Mouse (Mus musculus) adrenal gland, adult 18-20 months (tissue): Measurements from ENCODE around the gene Slc39a11. TPM values are rescaled to one million over a fixed set of nuclear protein-coding genes. Genes with fewer than 3 reads are reported as not detected.
A peak's percentile ranks its signal among the peaks of the same experiment; 100 is the strongest.

Experiments
- DNase-seq, 2 experiments: peaks; one replicate each; pipeline ENCODE4 v3.0.0; 2021 to 2022; ENCODE audit warnings: low spot score in 2 of 2
- total RNA-seq, 2 experiments: library from RNA; stranded (reverse); gene quantifications; 1 replicate in 1 of 2; 2 replicates in 1 of 2; pipeline ENCODE4 v1.2.3; 2021

Gene Slc39a11
- total RNA-seq, 2 experiments from 2014 or later = 23.1 to 29.1 TPM

DNA sequence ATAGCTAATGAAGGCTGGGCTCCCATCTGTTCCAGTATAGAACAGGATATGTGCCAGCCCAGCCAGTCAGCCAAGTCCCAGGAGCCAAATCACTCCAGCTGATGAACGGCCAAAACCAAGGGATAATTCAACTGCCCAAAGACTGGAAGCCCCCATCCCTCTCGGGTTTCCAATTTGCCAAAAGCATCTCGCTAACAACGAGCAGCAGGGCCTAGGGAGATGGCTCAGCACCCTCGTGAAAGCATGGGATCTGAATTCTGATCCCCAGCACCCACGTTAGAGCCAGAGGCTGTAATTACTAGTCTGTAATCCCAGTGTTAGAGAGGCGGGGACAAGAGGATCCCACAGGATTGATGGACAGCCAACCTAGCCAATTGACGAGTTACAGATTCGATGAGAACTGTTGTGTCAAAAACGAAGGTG lies 15.2 kb downstream of the Slc39a11 start:
- no peak for DNase-seq

DNA sequence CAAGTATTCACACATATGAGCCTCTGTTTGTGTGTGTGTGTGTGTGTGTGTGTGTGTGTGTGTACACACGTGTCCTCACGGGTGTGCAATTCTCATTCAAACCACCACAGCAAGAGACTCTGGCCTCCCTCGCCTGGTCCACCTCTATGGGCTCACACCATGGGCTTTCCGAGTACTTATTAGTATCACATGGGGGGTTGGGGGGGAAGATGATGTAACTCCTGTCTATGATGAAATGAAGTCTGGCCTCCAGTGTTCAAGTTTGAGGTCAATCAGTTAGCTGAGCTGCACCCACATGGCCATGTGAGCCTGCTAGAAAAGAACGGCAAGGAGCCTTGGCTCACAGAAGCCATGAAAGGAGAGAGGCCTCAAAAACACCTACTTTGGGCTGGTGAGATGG lies 16.5 kb downstream of the Slc39a11 start:
- no peak for DNase-seq

DNA sequence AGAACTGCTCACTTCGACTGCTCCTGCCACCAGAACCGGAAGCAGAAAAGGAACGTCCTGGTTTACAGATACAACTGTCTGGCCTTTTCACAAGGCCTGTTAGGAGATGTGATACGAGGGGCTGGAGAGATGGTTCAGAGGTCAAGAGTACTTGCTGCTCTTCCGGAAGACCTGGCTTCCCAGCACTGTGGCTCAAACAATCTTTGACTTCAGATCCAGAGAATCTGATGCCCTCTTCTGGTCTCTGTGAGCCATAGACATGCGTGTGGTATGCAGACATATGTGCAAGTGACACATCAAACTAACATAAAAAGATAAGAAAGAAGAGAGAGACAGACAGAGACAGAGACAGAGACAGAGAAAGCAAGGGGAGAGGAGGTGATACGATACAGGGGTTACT lies 17.6 kb downstream of the Slc39a11 start:
- no peak for DNase-seq

DNA sequence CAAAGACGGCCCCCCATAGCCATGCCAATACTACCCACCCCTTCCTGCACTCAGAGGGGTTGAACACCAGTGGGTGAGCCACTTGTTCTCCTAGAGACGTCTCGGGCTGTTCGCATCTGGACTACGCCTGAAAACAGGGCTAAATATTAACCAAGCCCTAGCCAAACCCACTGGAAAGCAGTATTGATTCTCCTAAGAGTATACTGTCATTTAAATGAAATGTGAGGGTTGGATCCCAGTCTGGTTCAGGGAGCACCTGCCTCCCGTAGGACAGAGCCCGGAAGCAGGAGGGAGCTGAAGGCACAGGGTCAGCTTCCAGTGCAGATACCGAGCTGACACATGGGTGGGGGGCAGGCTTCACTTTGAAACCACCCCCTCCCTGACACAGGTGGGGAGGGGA lies 18.0 kb downstream of the Slc39a11 start:
- no peak for DNase-seq

DNA sequence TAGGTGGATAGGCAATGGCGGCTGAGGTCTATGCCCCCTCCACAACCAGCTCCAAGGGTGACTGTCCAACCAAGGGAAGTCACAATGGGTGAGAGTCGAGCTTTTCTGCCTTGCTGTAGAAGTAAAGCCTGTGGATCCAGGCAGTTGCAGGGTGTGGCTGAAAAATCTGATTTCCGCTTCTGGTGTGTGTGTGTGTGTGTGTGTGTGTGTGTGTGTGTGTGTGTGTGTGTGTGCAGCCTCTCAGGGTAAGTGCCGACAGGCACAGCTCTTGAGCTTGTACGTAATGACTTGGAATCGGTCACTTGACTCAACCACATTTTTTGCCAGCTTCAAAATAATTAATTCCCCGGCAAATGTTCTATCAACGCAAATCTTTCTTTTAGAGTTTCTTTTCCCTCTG lies 18.6 kb downstream of the Slc39a11 start:
- no peak for DNase-seq

DNA sequence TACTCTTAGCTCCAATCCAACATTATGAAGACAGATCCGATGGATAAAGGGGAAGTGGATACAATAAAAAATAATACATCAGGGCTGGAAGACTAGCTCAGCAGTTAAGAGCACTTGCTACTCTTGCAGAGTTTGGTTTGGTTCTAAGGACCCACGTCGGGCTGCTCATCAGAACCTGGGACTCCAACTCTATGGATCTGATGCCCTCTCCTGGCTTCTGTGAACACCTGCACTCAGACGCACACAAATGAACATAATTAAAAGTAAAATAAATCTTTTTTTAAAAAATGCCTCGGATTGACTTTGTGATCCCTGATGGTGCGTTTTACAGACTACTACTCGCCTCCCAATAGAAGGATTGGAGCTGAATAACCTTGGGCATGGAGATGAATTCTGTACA lies 19.2 kb downstream of the Slc39a11 start:
- no peak for DNase-seq

DNA sequence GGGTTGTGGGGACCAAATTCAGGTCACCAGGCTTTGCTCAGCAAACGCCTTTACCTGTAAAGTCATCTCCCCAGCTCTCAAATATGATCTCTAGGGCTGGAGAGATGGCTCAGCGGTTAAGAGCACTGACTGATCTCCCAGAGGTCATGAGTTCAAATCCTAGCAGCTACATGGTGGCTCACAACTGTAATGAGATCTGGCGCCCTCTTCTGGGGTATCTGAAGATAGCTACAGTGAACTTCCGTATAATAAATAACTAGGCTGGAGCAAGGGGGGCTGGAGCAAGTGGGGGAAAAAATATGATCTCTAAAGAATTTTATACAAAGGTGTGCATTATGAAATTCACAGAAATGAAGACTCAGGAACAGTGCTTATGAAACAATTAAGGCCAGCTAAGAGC lies 22.1 kb downstream of the Slc39a11 start:
- DNase-seq = no peak

DNA sequence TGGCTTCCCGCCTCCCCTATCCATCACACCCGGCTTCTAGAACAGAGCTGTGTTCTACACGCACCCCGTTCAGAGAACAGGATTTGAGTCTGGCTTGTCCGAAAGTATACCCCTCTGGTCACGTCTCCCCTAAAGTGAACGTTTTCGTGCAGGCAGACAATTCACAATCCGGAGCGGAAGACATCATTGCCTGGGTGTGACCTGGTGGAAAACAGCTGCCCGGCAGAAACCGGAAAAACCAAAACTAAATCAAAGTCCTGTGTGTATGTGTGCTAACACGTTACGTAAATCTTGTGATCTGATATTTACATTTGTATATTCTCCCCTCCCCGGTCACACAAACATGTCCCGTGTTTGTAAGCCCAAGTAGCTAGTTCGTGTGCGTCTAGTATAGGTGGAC lies 24.4 kb downstream of the Slc39a11 start:
- no peak for DNase-seq

DNA sequence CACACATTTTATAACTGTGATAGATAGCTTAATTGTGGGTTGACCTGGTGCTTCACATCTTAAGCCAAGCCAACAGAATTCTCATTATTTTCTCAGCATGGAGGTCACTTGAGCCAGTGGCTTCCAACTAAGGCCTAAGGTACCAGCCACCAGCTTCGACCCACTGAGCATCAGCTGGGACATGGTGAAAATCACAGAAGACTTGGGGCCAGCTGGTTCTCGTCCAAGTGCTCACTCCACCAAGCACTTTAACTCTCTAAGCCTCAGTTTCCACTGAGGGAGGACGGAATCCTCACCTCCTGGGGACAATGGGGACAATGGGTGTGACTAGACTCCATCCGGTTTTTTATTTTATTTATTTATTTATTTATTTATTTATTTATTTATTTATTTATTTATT lies 27.9 kb downstream of the Slc39a11 start:
- no peak for DNase-seq

DNA sequence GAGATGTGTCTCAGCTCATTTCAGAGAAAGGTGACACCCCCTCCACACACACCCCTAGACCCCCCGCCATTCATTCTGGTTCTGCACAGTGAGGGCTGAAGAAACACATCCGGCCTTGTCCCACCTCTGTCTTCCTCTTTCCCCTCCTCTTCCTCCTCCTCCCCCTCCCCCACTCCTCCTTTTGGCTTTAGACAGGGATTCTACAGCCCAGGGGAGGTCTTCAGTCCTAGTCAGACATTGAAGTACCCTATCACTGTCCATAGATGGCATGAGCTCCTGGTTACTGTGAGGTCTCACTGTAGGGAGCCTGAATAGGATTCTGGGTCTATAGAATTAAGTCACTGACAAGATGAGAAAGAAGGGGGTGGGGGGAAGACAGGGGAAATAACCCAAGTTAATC lies 28.9 kb downstream of the Slc39a11 start:
- no peak for DNase-seq

DNA sequence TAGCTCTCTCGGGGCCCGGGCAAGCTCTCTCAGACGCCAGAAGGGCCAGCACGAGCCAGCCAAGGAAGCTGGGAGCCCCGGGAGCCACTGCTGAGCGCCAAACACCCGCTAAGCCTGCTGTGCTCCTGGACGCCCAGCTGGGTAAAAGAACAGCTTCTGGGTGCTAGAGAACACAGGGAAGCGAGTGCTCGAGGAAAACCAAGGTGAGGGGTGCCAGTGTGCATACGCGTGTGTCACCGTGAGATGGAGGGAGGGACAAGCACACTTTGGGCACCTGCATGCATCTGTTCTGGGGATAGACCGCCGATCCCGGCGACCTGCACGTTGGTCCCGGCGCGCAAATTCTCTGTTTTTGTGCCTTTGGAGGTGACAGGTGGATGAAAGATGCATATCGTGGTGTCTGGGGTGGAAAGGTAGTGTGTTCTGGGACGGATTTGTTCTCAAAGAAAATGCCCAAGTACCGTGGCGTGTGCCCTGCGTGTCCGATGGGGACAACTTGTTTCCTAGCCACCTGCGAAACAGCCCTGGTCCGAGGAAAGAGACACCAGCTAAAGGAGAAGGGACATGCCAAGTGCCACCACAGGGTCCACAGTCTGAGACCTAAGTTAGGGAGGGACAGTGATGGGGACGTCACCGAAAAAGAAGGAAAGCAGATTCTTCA lies 30.3 kb downstream of the Slc39a11 start:
- DNase-seq = no peak

DNA sequence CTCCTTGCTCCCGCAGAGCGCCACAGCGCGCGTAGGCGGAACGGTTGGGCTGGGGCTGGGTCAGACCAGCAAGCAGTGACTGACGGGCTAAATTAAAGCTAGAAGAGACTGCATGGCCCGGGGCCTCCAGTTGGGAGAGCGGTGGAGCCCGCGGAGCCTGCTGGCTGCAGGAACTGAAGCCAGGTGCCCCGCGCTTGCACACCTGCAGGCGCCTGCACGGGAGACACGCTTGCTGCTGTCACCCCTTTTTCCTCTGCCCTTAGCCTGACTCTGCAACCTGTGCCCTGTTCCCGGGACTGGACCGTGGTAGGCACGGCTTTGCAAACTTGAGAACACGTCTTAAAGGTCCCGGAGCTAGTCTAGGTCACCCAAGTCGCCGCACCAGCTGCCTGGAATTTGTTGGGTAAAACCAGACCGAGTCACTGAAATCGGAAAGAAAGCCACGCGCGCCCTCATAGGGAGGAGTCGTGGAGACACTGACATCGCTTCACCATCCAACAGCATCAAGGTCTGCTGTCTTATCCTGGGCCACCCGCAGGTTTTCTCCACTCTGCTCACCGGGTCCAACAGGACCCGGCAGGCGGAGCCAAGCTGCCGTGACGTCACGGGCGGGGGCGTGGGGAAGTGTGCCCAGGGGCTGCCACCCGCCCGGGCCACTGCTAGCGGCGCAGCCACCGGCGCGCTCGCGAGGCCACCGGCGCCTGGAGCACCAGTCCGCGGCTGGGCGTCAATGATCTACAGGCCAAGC lies 31.0 kb downstream of the Slc39a11 start, which contains the start of gene Sstr2:
TSS of gene Sstr2 (plus strand) at position 671 of the 748 bp plus-strand sequence.
- peak; percentile 77 to 78 for DNase-seq

DNA sequence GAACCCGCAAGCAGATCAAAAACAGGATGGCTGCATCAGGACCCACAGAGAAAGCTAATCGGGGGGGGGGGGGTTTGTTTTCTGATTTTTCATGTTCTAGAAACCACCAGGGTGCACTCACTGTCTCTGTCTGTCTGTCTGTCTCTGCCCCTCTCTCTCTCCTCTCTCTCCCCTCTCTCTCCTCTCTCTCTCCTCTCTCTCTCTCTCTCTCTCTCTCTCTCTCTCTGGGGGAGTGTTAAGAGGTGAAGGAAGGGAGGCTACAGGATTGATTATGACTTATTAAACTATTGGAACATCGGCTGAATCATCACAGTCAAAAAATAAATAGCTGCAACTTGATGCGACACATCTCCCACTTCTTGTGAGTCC lies 31.6 kb downstream of the Slc39a11 start:
- no peak for DNase-seq

DNA sequence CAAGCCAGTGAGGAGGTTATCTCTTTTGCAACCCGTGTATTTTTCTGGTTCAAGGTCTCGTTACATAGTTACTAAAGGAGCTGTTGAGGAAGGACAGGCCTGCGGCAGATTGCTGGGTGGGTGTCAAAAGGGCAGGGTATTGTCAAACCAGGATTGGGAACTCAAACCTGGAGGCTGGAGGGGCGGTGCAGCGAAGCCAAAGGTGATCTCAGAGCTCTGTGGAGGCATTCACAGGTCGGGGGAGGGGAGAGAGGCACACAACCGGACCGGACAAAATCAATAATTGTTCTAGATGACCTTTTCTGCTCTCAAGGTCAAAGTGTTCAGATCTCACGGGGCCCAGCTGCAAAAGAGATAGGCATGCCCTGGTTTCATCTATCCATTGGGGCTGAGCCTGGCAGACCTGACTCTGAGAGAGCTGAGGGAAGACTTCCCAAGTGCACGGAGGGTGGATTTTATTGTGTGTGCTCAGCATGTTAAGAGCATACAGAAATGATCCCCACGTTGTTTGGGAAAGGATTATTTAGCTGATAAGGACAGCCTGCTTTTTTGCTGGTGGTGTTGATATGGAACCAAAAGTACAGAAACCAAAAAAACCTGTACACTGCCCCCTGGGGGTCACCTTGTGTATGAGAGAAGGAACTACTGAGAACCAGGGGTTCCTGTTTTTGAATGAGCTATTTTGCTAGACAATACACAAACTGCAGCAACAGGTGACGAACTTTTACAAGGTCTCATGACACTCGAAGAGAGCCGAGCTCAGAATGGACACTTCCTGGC lies 32.6 kb downstream of the Slc39a11 start:
- peak; percentile 52 to 55 for DNase-seq

DNA sequence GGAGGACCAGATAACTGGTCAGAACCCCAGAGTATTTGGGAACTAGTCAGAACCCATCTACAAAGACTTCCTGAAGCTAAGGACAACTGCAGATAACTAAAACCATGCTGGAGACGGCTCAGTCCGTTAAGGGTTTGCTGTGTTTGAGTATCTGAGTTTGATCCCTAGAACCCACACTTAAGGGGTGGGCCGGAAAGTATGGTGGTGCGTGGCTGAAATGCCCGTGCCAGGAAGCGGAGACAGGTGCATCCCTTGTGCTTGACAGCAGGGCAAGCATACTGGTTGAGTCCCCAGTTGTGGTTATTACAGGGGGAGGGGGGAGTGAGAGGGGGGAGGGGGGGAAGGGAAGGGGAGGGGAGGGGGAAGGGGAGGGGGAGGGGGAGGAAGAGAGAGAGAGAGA lies 35.4 kb downstream of the Slc39a11 start:
- no peak for DNase-seq

DNA sequence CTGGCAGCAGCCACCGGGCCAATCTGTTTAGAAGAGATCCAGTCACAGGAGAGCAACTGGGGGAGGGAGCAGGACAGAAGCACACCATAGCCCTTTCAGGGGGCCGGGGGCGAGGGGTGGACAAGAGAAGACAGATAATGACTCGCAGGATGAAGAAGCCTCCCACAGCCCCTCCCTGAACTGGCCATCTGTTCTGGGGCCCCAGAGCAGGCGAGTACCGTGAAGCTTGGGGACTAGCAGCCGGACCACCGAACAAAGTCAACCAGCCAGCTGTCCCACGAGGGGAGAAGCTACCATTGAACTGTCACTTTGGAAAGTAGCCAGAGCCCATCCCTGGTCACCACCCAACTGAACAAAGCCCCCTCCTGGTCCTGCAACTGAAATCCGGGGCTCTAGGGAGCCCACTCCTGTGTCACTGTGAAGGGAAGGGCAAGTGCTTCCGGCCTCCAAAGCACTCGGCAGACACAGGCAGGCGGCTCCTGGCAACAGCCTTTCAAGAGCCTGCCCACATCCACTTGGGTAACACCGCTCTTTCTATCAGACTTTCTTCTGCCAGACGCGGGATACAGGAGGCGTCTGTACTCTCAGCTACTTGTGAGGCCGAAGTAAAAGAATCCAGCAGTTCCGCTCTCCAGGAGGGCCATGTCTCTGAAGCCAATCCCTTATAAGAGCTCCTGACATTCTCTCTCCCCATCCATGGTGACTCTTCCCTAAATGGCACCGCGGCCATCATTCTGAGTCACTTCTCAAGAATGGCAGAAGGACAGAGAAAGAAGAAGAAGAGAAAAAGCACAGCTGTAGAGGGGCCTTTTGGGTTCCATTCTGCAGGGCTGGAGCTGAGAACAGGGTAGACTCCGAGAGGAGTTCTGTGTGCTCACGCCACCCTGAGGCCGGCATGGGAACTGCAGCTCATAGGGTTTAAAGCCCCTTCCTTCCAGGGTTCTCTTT lies 37.9 kb downstream of the Slc39a11 start:
- peak; percentile 51 to 65 for DNase-seq

DNA sequence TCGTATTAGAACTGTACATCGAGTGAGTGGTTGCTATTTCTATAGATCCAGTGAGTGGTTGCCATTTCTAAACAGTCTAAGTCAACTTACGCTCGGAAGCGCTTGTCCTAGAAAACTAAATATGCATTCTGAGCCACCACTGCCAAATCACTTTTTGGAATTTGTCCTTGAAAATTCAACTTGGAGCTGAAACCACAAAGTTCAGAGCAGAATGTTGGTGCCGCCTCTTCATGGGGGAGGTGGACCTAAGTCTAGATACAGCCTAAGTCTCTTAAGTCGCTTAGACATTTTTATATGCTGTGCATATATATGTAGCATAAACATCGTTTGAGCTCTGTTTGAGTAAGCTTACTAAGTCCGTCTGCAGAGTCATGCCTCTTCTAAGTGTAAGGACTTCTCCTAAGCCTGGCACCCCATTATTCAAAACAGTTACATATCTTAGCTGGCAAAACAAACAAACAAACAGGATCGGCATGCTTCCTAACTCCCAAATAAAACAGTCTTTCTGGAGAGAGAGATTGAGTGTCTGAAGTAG lies 38.7 kb downstream of the Slc39a11 start:
- no peak for DNase-seq

DNA sequence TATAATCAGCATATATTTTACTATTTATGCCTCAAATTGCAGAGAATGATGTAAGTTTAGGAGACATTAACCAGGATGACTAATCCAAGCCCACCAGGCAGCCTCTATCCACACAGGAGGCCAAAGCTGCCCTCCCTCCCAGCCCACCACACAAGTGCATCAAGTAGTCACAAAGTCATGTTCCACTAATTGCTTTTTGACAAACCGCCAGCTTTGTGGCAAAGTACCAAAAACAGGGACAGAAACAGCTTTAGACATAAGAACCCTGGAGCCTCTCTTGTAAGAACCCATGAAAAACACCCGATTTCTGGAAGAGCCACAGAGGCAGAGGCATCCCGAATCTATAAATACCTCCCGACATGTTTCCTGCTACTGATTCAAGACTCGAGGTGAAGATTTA lies 39.6 kb downstream of the Slc39a11 start:
- no peak for DNase-seq

DNA sequence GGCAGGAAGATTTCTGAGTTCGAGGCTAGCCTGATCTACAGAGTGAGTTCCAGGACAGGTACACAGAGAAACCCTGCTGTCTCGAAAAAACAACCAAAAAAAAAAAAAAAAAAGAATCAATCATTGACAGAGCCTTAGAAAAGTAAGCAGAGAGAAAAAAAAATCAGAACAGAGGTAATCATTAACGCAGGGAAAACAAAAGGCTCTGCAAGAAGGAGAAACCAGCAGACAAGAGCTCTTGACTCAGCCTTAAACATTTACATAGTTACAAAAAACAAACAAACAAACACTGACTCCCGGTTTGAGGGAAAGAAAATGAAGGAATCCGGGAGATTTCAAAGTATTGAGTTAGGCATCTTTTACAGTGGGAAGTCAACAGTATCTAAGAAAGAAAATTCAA lies 40.3 kb downstream of the Slc39a11 start:
- DNase-seq = no peak

DNA sequence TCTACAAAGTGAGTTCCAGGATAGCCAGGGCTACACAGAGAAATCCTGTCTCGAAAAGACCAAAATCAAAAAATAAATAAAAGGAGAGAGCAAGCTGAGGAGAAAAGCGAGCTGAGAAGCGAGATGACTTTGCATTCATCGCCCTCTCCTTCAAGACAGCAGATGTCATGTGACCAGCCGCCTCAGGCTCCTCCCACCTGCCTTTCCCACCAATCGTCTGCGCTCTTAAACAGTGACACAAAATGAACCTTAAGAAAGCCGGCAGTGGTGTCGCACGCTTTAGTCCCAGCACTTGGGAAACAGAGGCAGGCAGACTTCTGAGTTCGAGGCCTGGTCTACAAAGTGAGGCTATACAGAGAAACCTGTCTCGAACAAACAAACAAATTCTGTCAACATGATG lies 42.3 kb downstream of the Slc39a11 start:
- DNase-seq = no peak
